In the genomic region with DNA sequence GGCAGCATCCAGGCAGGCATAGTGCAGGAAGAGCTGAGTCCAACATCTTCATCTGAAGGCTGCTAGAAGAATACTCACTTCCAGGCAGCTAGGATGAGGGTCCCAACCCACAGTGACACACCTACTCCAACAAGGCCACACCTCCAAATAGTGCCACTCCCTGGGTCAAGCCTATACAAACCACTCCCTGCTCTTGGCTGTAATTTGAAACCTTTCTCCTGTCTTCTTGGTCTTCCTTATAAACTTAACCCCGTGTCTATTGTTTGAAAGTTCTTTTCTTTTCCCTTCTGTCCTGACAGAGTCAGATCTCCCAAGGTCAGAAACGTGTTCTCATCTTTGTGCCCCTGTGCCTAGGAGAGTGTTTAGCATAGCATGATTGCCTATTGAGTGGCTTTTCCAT, we compare ENCODE assay signal across 24 mouse cellular contexts.
"Had no signal": no experiment of that assay in that cellular context is flagged by ENCODE, and none has a peak within 500 bp of the region (broad histone marks: within the 10 kb centered on the region; RNA-seq: fewer than 3 reads in every experiment).

No protein-coding gene starts in this region.

- H3K9me3 ChIP-seq: embryonic facial prominence, embryonic 10.5 days; embryonic facial prominence, embryonic 12.5 days; embryonic facial prominence, embryonic 13.5 days; embryonic facial prominence, embryonic 15.5 days; forebrain, embryonic 10.5 days; forebrain, embryonic 12.5 days; forebrain, embryonic 13.5 days; forebrain, embryonic 15.5 days; heart, embryonic 10.5 days had no signal

- H3K36me3 ChIP-seq: embryonic facial prominence, embryonic 10.5 days; embryonic facial prominence, embryonic 12.5 days; embryonic facial prominence, embryonic 13.5 days; embryonic facial prominence, embryonic 15.5 days; forebrain, embryonic 10.5 days; forebrain, embryonic 12.5 days; forebrain, embryonic 15.5 days; heart, embryonic 10.5 days had no signal

- H3K4me1 ChIP-seq: embryonic facial prominence, embryonic 10.5 days; embryonic facial prominence, embryonic 15.5 days; forebrain, embryonic 10.5 days; forebrain, embryonic 12.5 days had no signal

- H3K27me3 ChIP-seq: embryonic facial prominence, embryonic 12.5 days; embryonic facial prominence, embryonic 13.5 days; embryonic facial prominence, embryonic 15.5 days; forebrain, embryonic 12.5 days; forebrain, embryonic 13.5 days; forebrain, embryonic 15.5 days had no signal

- H3K27ac ChIP-seq: embryonic facial prominence, embryonic 10.5 days; embryonic facial prominence, embryonic 12.5 days; embryonic facial prominence, embryonic 13.5 days; embryonic facial prominence, embryonic 15.5 days; forebrain, embryonic 10.5 days; forebrain, embryonic 12.5 days; forebrain, embryonic 13.5 days; forebrain, embryonic 15.5 days; gastrocnemius, adult 2 months; heart, adult 2 months; heart, embryonic 10.5 days had no signal

- DNase-seq: cerebellum, adult 9-11 months; cerebellum, postnatal 10 days; cerebellum, postnatal 14 days; cerebellum, postnatal 25 days; cerebellum, postnatal 36 days; embryo, embryonic 11 days; forebrain, postnatal 0 days; gastrocnemius, adult 2 months; gastrocnemius, postnatal 10 days; gastrocnemius, postnatal 14 days; gastrocnemius, postnatal 25 days; gastrocnemius, postnatal 36 days; heart, adult 18-20 months; heart, adult 2 months had no signal

- H3K9ac ChIP-seq: embryonic facial prominence, embryonic 12.5 days; embryonic facial prominence, embryonic 13.5 days; embryonic facial prominence, embryonic 15.5 days; forebrain, embryonic 12.5 days; forebrain, embryonic 13.5 days; forebrain, embryonic 15.5 days; forebrain, postnatal 0 days had no signal

- H3K4me3 ChIP-seq: embryonic facial prominence, embryonic 10.5 days; embryonic facial prominence, embryonic 12.5 days; embryonic facial prominence, embryonic 13.5 days; embryonic facial prominence, embryonic 15.5 days; erythroblast, embryonic 14.5 days; forebrain, embryonic 10.5 days; forebrain, embryonic 12.5 days; forebrain, embryonic 13.5 days; forebrain, embryonic 15.5 days; gastrocnemius, adult 2 months; heart, adult 2 months; heart, embryonic 10.5 days had no signal
